Mouse (Mus musculus) lung, embryonic 14.5 days (tissue): ENCODE data around the gene F8. TPM values are rescaled to one million over a fixed set of nuclear protein-coding genes. Genes with fewer than 3 reads are reported as not detected.

Source experiments
- ATAC-seq: fragments of 200-750 bp; cut with Nextera tagmentation; 2 replicates; pipeline ENCODE4 v1.8.0; 2017; ENCODE audit warnings: mild to moderate bottlenecking, moderate TSS enrichment, moderate library complexity; ENCODE audit not compliant: insufficient read depth
- DNase-seq: peaks from one replicate; pipeline ENCODE4 v3.0.0-alpha.2; 2015
- H3K27ac ChIP-seq: fragments of 300-500 bp; sonication (generic); 2 replicates; pipeline ENCODE4 v1.5.1; 2014; ENCODE audit warnings: low read depth, mild to moderate bottlenecking, moderate library complexity
- H3K27me3 ChIP-seq: fragments of 300-500 bp; sonication (generic); 2 replicates; pipeline ENCODE4 v1.6.1; 2014; ENCODE audit warnings: low read length, control low read depth; ENCODE audit not compliant: insufficient read depth
- H3K36me3 ChIP-seq: fragments of 300-500 bp; sonication (generic); 2 replicates; pipeline ENCODE4 v1.6.1; 2014; ENCODE audit warnings: control low read depth; ENCODE audit not compliant: insufficient read depth
- H3K4me1 ChIP-seq: fragments of 300-500 bp; sonication (generic); 2 replicates; pipeline ENCODE4 v1.6.1; 2014; ENCODE audit warnings: antibody characterized with exemption, control low read depth; ENCODE audit not compliant: insufficient read depth
- H3K4me2 ChIP-seq: fragments of 300-500 bp; sonication (generic); 2 replicates; pipeline ENCODE4 v1.6.1; 2014; ENCODE audit warnings: mild to moderate bottlenecking
- H3K4me3 ChIP-seq: fragments of 300-500 bp; sonication (generic); 2 replicates; pipeline ENCODE4 v1.5.1; 2014; ENCODE audit warnings: low read depth, low read length
- H3K9ac ChIP-seq: fragments of 300-500 bp; sonication (generic); 2 replicates; pipeline ENCODE4 v1.6.1; 2014
- H3K9me3 ChIP-seq: fragments of 300-500 bp; sonication (generic); 2 replicates; pipeline ENCODE4 v1.6.1; 2016; ENCODE audit warnings: low read depth, low read length, control low read depth
- CTCF ChIP-seq: IDR thresholded peaks from 2 replicates; pipeline ENCODE4 v1.5.1; 2016; ENCODE audit warnings: antibody characterized with exemption, low read depth
- WGBS: fragments of 180-500 bp; shearing (Covaris S2); extraction: QIAGEN DNeasy Blood & Tissue Kit; methylation state at CpG from one replicate; pipeline ENCODE4 v1.1.7; 2014; 5-methylcytosine and 5-hydroxymethylcytosine counted together
- polyA plus RNA-seq: library from polyadenylated mRNA; unstranded; fragments of >200 nt; fragmentation: Nextera tagmentation; extraction: Ambion mirVana; gene quantifications from 2 replicates; pipeline ENCODE4 v1.2.1, GENCODE M21; 2014

The F8 gene
- polyA plus RNA-seq, 1 experiment from 2014 or later: 2.1 TPM

GRCm38 (mm10) chrX:75125606-75126005 lies 256.8 kb downstream of the F8 start:
- DNase-seq: no peak
- no peak for TF ChIP-seq CTCF
- Histone ChIP-seq H3K4me3 (no peak overlapping the region), H3K9ac (no peak overlapping the region), H3K27ac (no peak overlapping the region), H3K27me3 (no peaks in the 10 kb centered on the region), H3K4me2 (no peak overlapping the region), H3K4me1 (no peaks in the 10 kb centered on the region), H3K36me3 (peaks cover 21% of the 10 kb centered on the region), H3K9me3 (no peaks in the 10 kb centered on the region)
- WGBS: 77% methylated on average over 3 of the region's 3 CpGs
- ATAC-seq: no peak

Other genes starting within 250 kb of the F8 start
- not detected in 2 replicates for gene Smim9, start 218.8 kb downstream of the F8 start, polyA plus RNA-seq
- 74.8 and 95.2 TPM in 2 replicates for gene Fundc2, start 216 bp downstream of the F8 start, polyA plus RNA-seq
- 21.3 and 26.4 TPM in 2 replicates for gene Cmc4, start 34.0 kb upstream of the F8 start, polyA plus RNA-seq
- 12.1 and 12.2 TPM in 2 replicates for gene Mtcp1, start 34.0 kb upstream of the F8 start, polyA plus RNA-seq
- 57.5 and 63.2 TPM in 2 replicates for gene Brcc3, start 34.0 kb upstream of the F8 start, polyA plus RNA-seq
- gene Vbp1, start 131.7 kb upstream of the F8 start, polyA plus RNA-seq: 156 and 157 TPM in 2 replicates
- 0.74 and 0.87 TPM in 2 replicates for gene Rab39b, start 195.6 kb upstream of the F8 start, polyA plus RNA-seq